Mouse (Mus musculus): ENCODE data around the gene Hpca. TPM values are rescaled to one million over a fixed set of nuclear protein-coding genes. Genes with fewer than 3 reads are reported as not detected.

Hpca gene
- total and polyA plus RNA-seq, 2 experiments from 2014 or later: 0.16 TPM; not detected in 1

- ATAC-seq (ENCODE audit: insufficient read depth, low read depth) (peak; percentile 71; the same call in 1 of the 2 replicates), DNase-seq (ENCODE audit: low spot score) (peak; percentile 71)
- Histone ChIP-seq H3K9me3 (replicated peaks; ENCODE audit: control insufficient read depth, low read length) (no peaks in the 10 kb centered on the region), H3K4me1 (ENCODE audit: control insufficient read depth, insufficient read depth) (no peaks in the 10 kb centered on the region), H3K27ac (ENCODE audit: low read depth) (no peak overlapping the region), H3K27me3 (ENCODE audit: control insufficient read depth, insufficient read depth, low read length) (0 out of 2 replicates have a peak, but pooled peaks cover 8% of the 10 kb centered on the region), H3K4me3 (ENCODE audit: low read depth, low read length) (no peak overlapping the region), H3K9ac (replicated peaks; ENCODE audit: low read depth, low read length) (no peak overlapping the region), H3K36me3 (replicated peaks; ENCODE audit: control insufficient read depth, insufficient read depth, low read length) (peaks cover 57% of the 10 kb centered on the region), H3K4me2 (ENCODE audit: low read depth, low read length) (no peak overlapping the region)
- 39% methylated on average over 10 of the region's 10 CpGs for WGBS
- TF ChIP-seq EP300 (IDR thresholded peaks at IDR 0.05; ENCODE audit: low read depth) (no peak), CTCF (IDR thresholded peaks at IDR 0.05; ENCODE audit: low read depth) (peak; percentile 81)
Observed at GRCm38 (mm10) chr4:129082379-129083115, 39.3 kb downstream of the Hpca start.

- no peak overlapping the region for H3K9ac ChIP-seq (replicated peaks; ENCODE audit: low read depth, low read length)
- no peaks in the 10 kb centered on the region for H3K9me3 ChIP-seq (replicated peaks; ENCODE audit: control insufficient read depth, low read length)
- no peak overlapping the region for H3K4me3 ChIP-seq (ENCODE audit: low read depth, low read length)
- no peaks in the 10 kb centered on the region for H3K4me1 ChIP-seq (ENCODE audit: control insufficient read depth, insufficient read depth)
- TF ChIP-seq EP300 (IDR thresholded peaks at IDR 0.05; ENCODE audit: low read depth) (no peak), CTCF (IDR thresholded peaks at IDR 0.05; ENCODE audit: low read depth) (no peak)
- H3K36me3 ChIP-seq (replicated peaks; ENCODE audit: control insufficient read depth, insufficient read depth, low read length): peaks cover 62% of the 10 kb centered on the region
- no peak overlapping the region for H3K4me2 ChIP-seq (ENCODE audit: low read depth, low read length)
- DNase-seq (ENCODE audit: low spot score) (no peak), ATAC-seq (ENCODE audit: insufficient read depth, low read depth) (no peak)
- no peak overlapping the region for H3K27ac ChIP-seq (ENCODE audit: low read depth)
- 77% methylated on average over 3 of the region's 3 CpGs for WGBS
- 0 out of 2 replicates have a peak, but pooled peaks cover 4% of the 10 kb centered on the region for H3K27me3 ChIP-seq (ENCODE audit: control insufficient read depth, insufficient read depth, low read length)
Observed at GRCm38 (mm10) chr4:129081939-129082338, 39.9 kb downstream of the Hpca start.

GRCm38 (mm10) chr4:129081512-129081911 lies 40.3 kb downstream of the Hpca start:
- Histone ChIP-seq H3K27me3 (ENCODE audit: control insufficient read depth, insufficient read depth, low read length) (0 out of 2 replicates have a peak, but pooled peaks cover under 1% of the 10 kb centered on the region), H3K36me3 (replicated peaks; ENCODE audit: control insufficient read depth, insufficient read depth, low read length) (peaks cover 66% of the 10 kb centered on the region), H3K9me3 (replicated peaks; ENCODE audit: control insufficient read depth, low read length) (no peaks in the 10 kb centered on the region), H3K4me1 (ENCODE audit: control insufficient read depth, insufficient read depth) (no peaks in the 10 kb centered on the region), H3K4me3 (ENCODE audit: low read depth, low read length) (no peak overlapping the region), H3K9ac (replicated peaks; ENCODE audit: low read depth, low read length) (no peak overlapping the region), H3K27ac (ENCODE audit: low read depth) (no peak overlapping the region), H3K4me2 (ENCODE audit: low read depth, low read length) (no peak overlapping the region)
- WGBS: 87% methylated on average over 6 of the region's 6 CpGs
- DNase-seq (ENCODE audit: low spot score): no peak
- ATAC-seq (ENCODE audit: insufficient read depth, low read depth): no peak
- TF ChIP-seq EP300 (IDR thresholded peaks at IDR 0.05; ENCODE audit: low read depth) (no peak), CTCF (IDR thresholded peaks at IDR 0.05; ENCODE audit: low read depth) (no peak)

- H3K27me3 ChIP-seq (ENCODE audit: control insufficient read depth, insufficient read depth, low read length): no peaks in the 10 kb centered on the region
- H3K9ac ChIP-seq (replicated peaks; ENCODE audit: low read depth, low read length): no peak overlapping the region
- H3K27ac ChIP-seq (ENCODE audit: low read depth): no peak overlapping the region
- no peak overlapping the region for H3K4me3 ChIP-seq (ENCODE audit: low read depth, low read length)
- no peak overlapping the region for H3K4me2 ChIP-seq (ENCODE audit: low read depth, low read length)
- H3K36me3 ChIP-seq (replicated peaks; ENCODE audit: control insufficient read depth, insufficient read depth, low read length): peaks cover 69% of the 10 kb centered on the region
- H3K4me1 ChIP-seq (ENCODE audit: control insufficient read depth, insufficient read depth): no peaks in the 10 kb centered on the region
- TF ChIP-seq EP300 (IDR thresholded peaks at IDR 0.05; ENCODE audit: low read depth) (no peak), CTCF (IDR thresholded peaks at IDR 0.05; ENCODE audit: low read depth) (no peak)
- WGBS: 79% methylated on average over 7 of the region's 7 CpGs
- DNase-seq (ENCODE audit: low spot score) (no peak), ATAC-seq (ENCODE audit: insufficient read depth, low read depth) (no peak)
- no peaks in the 10 kb centered on the region for H3K9me3 ChIP-seq (replicated peaks; ENCODE audit: control insufficient read depth, low read length)
Observed at GRCm38 (mm10) chr4:129081041-129081440, 40.8 kb downstream of the Hpca start.

- Histone ChIP-seq H3K9me3 (replicated peaks; ENCODE audit: control insufficient read depth, low read length) (no peaks in the 10 kb centered on the region), H3K36me3 (replicated peaks; ENCODE audit: control insufficient read depth, insufficient read depth, low read length) (peaks cover 72% of the 10 kb centered on the region), H3K4me1 (ENCODE audit: control insufficient read depth, insufficient read depth) (no peaks in the 10 kb centered on the region), H3K27ac (ENCODE audit: low read depth) (no peak overlapping the region), H3K4me3 (ENCODE audit: low read depth, low read length) (no peak overlapping the region), H3K9ac (replicated peaks; ENCODE audit: low read depth, low read length) (no peak overlapping the region), H3K4me2 (ENCODE audit: low read depth, low read length) (no peak overlapping the region), H3K27me3 (ENCODE audit: control insufficient read depth, insufficient read depth, low read length) (no peaks in the 10 kb centered on the region)
- no peak for ATAC-seq (ENCODE audit: insufficient read depth, low read depth)
- 87% methylated on average over 9 of the region's 9 CpGs for WGBS
- DNase-seq (ENCODE audit: low spot score): no peak
- TF ChIP-seq CTCF (IDR thresholded peaks at IDR 0.05; ENCODE audit: low read depth) (no peak), EP300 (IDR thresholded peaks at IDR 0.05; ENCODE audit: low read depth) (no peak)
Observed at GRCm38 (mm10) chr4:129079126-129079525, 42.7 kb downstream of the Hpca start.
